Mouse (Mus musculus): ENCODE results near the gene 4933424G06Rik. TPM values are rescaled to one million over a fixed set of nuclear protein-coding genes. Genes with fewer than 3 reads are reported as not detected.

The 4933424G06Rik gene
- total RNA-seq, 2 experiments from 2014 or later, result 1.2 to 2.3 TPM

DNA sequence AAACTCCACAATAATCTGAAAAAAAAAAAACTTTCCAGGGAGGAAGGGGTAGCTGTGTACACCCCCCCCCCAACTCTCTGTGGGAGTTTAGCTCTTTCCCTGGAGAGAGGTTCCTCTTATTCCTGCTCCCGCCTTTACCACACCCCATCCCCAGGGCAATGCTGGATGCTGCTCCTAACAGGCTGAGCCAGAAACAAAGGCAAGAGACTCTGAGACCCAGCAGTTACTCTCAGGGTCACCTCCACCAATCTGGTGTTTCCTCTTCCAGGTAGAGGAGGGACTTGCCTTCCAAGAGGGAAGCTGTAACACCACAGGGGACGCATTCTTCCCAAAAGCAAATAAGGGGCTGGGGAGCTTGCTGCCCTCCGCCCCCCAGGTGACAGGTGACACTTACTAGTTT lies 2.2 kb upstream of the 4933424G06Rik start:
- no peak for DNase-seq (ENCODE audit: low spot score in 2 of 2)
- intact Hi-C loops (cut with DNase I), result no loop called here

DNA sequence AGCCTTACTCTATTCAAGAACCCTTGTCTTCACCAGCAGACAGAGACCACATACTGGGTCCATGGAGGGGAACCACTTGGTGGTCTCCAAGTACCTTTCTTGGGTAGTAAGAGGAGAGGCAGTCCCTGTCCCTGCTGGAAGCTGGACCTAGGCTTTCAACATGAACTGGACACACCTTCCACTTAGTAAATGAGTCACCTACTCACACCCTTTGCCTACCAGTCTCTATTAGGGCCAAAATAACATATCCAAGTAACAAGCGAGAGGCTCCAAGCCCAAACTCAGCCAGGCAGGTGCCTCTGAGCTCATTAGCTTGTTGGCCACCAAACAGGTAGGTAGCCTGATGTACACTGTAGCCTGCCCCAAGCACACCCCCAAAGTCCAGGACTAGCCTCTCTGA lies 1.3 kb upstream of the 4933424G06Rik start:
- intact Hi-C loops (cut with DNase I), result no loop called here
- DNase-seq (ENCODE audit: low spot score in 2 of 2), result no peak

DNA sequence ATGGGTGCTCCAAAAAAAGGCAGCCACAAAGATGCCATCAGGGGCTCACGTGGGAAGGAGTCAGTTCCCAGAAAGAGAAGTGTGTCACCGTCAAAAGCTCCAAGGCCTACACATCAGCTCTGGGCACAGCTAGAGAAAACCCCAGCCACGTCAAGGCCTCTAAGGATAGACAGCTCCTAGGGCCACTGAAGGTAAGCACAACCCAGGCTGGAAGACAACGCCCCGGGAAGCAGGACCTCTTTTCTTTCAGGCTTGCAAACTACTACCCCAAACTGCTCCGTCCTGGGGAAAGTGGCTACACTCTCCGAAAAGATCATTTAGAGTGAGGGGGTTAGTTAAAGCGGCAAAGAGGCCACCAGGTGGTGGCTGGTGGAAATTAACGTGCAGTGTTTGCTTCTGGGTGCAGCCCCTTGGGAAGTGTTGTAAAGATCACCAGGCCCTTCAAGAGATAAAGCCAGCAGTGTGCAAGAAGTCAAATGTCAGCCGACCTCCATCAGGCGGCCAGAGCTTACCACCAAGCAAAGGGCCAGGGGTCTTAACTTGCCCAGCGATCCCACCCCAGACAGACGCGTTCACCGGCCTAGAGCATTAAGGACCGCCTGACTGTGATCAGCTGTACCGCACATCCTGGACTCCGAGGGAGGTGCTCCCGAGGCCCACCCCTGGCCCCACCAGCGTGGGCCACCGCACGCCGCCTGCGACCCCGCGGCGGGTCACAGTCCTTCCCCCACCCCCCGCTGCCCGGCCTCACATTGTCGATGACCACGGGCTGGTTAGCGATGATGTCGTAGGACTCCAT lies 695 bp upstream of the 4933424G06Rik start:
- intact Hi-C loops (cut with DNase I), result no loop called here
- peak in 1 of 2 experiments; percentile 75 for DNase-seq (ENCODE audit: low spot score in 2 of 2)

DNA sequence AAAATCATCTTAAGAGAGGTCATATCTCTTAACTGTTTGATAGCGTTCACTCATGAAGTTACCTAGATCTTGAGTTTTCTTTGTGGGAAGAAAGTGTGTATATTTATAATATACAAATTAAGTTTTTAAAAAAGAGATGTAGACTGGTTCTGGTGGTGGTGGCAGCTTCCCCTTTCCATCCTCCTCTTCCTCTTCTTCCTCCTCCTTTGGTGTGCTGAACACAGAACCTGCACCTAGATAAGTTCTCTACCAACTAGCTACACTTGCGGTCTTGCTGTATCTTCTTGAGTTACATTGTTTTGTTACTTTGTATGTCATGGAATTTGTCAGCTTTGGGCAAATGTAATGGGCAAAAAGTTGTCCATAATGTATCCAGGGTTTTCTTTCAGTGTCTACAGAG lies 1.2 kb downstream of the 4933424G06Rik start:
- intact Hi-C loops (cut with DNase I), result no loop called here
- DNase-seq (ENCODE audit: low spot score in 2 of 2), result no peak

DNA sequence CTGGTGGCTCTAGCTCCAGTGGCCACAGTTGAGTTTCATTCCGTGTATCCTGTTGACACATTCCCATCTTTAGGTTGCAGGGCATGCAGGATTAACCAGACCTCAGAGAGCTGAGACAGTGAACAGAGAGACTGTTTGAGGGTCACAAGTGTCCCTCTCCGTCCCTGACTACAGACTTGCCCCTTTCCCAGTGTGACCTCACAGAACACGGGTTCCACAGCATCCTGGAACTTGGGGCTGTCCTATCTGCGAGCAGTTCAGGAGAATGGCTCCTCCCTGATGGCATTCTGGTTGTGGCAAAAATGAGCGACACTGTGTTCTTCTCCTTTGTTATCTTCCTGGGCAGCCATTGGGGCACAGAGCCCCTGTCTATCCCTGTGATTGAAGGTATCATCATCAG lies 4.4 kb downstream of the 4933424G06Rik start, which contains the start of gene Actr1b:
Gene Actr1b (minus strand): TSS at position 112 of the 400 bp plus-strand sequence.
- intact Hi-C loops (cut with DNase I), result no loop called here

DNA sequence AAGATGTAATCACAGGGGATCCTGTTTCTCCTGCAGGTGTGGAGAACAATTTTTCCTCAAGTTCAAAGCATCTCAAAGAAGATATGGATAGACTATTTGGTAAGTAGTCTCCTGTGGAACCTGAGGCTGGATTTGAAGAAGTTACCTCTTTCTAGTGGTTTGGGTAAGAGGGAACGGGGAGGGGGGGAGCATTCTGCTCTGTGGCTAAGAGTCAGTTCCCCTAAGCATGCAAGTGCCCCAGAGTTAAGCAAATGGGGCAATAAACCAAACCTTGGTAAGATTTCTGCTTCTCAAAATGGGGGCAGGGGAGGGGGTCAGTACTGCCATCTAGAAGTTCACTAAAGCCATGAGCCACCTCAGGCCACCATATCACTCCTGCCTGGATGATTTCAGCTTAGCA lies 8.8 kb downstream of the 4933424G06Rik start:
- intact Hi-C loops (cut with DNase I), result no loop called here
- no peak for DNase-seq (ENCODE audit: low spot score in 2 of 2)

More for the DNA sequence above, 4.4 kb downstream of the 4933424G06Rik start, which contains the start of gene Actr1b:
- no peak for DNase-seq (ENCODE audit: low spot score in 2 of 2)

DNA sequence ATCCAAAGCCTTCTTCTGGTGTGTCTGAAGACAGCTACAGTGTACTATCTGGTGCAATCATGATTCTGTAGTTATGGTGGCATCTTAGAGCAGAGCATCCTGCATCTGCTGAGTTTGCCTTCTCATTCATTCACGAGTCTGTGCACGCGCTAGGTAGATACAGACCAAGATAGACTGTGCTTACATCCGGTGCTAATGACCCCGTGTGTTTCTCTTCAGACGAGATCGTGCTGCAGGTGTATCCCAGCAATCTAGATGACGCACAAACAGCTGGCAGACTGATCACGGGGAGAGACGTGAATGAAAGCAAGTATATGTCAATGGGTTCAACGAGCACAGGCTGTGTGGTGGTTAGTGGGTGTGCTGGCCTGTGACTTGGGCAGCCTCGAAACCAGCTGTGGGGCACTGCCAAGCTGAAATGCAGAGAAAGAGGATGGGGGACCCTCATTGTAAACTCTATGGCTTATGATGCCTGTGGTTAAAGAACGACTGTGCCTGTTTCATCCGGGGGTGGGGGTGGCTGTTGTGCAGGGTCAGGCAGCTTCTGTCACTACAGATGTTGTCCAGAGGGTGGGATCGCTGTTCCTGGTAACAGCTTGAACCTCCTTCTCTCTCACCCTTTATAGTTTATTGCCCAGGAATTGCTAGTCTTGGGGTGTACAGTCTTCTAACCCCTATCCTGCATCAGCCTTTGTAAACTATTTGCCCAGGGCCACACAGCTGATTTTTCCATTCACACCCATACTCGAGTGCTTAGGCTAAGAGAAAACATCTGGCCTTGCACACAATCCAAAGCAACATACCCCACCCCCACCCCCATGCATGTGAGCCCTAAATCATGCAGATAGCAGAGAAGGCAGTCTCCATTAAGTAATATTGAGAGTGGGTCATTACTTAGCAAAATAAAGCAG lies 13.5 kb downstream of the 4933424G06Rik start:
- no peak for DNase-seq (ENCODE audit: low spot score in 2 of 2)
- intact Hi-C loops (cut with DNase I), result no loop called here

DNA sequence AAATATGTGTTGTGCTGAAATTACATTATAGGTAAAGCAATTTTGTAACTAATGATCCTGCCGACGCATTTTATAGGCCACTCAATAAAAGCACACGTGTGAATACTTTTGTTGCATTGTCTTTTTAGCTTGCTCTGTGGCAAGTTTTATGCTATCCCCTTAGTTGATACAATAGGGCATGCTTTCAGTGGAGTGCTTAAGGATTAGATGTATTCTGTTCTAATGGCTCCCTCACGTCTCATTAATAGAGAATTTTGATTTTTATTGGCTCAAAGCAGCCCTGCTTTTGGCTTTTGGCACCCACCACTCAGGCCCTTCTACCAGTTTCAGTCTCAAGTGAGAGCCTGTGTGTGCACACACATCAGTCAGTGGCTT lies 14.1 kb downstream of the 4933424G06Rik start:
- no peak for DNase-seq (ENCODE audit: low spot score in 2 of 2)
- intact Hi-C loops (cut with DNase I), result no loop called here

DNA sequence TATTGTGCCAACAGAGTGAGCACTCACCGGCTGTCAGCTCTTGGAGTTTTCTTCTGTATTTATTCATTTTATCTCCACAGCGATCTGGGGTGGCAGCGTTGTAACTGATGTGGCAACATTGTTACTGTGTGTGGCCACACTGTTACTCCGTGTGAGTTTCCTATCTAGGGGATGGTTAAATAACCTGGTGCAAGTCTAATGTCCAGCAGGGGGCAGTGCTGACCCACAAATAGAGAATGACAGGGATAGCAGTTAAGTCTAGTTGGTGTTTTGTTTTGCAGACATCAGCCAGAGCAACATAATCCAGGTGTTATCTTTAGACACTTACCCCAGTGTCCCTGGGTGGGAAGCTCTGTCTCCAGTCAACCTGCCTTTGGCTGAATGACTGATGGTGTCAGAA lies 27.4 kb downstream of the 4933424G06Rik start:
- intact Hi-C loops (cut with DNase I), result loop anchor here (2.0 to 10.0 kb wide), 2 partner anchors 514 to 898 kb away; no protein-coding TSS in a partner anchor
- peak; percentile 84 to 89 for DNase-seq (ENCODE audit: low spot score in 2 of 2)

DNA sequence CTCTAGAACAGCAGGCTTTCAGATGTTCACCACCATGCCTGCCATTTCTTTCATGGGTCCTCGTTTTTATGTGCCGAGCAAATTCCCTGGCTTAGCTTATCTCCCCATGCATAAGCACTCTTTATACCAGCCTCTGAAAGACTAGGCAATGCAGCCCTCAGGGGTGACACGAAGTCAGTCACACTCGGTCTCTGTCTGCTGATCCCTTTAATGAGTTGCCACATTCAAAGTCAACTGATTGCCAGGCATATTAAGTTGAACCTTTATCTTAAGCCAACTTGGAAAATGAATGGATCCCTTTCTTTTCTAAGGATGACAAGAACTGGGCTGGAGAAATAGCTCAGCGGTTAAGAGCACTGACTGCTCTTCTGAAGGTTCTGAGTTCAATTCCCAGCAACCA lies 29.3 kb downstream of the 4933424G06Rik start:
- intact Hi-C loops (cut with DNase I), result loop anchor here (10.0 kb wide), 1 partner anchor 896 kb away; no protein-coding TSS in a partner anchor
- DNase-seq (ENCODE audit: low spot score in 2 of 2), result no peak

DNA sequence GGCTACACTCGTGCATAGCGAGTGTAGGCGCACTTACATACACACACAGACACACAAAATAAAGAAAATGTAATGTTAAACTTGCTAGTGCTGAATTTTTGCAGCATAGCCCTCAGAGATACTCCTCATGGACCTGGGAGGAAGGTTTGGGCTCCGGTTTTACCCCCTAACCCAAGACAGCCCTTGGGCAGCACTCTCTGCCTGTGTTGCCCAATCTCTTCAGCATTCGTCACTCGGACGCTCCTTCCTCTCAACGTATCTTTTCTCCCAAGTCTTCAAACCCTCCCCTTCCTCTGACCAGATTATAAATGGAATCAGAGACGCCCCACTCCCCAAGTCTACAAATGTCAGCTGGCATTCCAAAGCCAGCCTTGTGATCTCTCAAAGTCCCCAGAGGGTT lies 33.1 kb downstream of the 4933424G06Rik start:
- intact Hi-C loops (cut with DNase I), result no loop called here

DNA sequence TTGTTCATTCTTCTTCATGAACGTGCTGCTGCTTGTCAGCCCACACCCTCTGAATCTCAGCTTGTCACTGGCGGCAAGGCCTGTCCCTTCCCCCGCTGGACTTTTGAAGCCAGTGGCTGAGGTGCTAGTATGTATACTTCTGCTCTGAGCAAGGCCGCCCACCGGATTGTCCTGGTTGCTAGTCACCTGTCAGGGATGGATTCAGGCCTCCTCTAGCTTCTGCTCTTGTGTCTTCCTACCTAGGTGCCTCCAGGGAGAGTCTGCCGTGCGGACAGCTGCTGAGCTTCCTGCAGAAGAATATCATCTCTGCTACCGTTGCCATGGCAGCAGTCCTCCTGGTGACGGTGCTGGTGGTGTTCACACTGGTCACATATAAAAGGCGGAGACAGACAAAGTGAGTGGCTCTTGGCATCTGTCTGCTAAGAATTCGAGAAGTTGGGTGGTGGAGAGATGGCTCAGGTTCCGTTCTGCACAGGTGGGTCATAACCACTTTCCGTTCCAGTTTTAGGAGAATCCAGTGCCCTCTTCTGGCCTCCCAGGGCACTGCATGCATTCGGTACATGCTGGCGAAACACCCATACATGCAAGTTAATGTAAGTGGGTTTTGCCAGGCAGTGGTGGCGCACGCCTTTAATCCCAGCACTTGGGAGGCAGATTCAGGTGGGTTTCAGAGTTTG lies 34.5 kb downstream of the 4933424G06Rik start:
- intact Hi-C loops (cut with DNase I), result no loop called here
- peak; percentile 80 to 86 for DNase-seq (ENCODE audit: low spot score in 2 of 2)

More for the DNA sequence above, 33.1 kb downstream of the 4933424G06Rik start:
- no peak for DNase-seq (ENCODE audit: low spot score in 2 of 2)

DNA sequence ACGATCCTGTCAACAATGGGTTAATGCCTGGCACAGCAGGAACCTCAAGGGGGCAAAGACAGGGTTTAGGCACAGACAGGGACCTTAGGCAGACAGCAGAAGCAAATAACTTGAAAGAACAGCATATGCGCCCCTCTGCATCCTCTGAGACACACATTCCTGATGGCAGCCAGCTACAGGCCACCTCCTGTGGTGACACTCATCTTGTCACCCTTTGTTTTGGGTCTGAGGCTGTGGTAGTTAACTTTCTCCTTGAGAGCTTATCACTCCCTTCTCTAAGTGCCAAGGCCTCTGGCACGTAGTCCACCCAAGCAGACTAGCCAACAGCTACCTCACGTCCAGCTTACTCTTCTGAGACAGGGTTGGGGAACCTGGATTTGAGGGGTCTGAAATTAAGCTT lies 35.7 kb downstream of the 4933424G06Rik start:
- intact Hi-C loops (cut with DNase I), result no loop called here
- no peak for DNase-seq (ENCODE audit: low spot score in 2 of 2)

DNA sequence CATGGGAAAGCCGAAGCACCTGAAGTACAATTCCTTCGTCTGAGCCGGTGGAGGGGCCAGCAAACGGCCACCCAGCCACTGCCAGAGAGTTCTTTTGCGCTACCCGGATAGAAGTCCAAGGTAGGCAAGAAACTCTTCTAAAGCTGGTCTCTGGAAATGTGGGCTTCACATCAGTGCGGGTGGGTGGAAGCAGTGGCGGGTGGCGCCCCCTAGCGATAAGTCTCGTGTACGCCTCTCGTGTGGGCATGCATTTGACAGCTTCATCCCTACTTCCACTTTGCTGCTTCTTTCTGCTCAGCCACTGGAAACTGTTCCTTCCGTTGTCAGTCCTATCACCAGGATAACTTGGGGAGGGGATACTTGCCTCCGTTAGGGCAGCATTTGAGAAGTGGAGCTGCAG lies 36.5 kb downstream of the 4933424G06Rik start:
- no peak for DNase-seq (ENCODE audit: low spot score in 2 of 2)
- intact Hi-C loops (cut with DNase I), result no loop called here

DNA sequence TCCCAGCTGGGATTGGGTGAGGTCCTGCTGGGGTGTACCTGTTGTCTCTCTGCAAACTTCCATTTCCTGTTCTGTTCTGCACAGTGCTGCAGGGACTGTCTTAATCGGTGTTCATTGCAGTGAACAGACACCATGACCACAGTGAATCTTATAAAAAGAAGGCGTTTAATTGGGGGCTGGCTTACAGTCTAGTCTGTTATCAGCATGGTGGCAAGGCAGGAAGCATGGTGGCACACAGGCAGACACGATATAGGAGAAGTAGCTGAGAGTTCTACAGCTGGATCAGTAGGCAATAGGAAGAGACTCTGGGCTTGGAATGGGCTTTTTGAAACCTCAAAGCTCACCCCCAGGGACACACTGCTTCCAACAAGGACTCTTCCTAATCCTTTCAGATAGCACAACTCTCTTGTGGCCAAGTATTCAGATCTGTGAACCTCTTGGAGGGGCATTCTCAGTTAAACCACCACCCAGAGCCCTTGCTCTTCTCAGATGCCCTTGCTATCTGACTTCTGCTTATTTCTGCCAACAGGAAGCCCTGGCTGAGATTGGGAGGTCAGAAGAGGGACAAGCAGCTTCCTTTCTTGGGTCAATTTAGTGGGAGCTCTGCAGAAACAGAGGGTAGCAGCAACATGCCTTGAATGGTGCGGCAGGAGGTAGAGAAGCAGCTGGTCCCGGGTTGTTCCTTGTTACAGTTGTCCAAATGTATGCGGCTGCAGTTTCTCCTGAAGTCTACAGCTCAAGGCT lies 44.2 kb downstream of the 4933424G06Rik start:
- DNase-seq (ENCODE audit: low spot score in 2 of 2), result no peak
- intact Hi-C loops (cut with DNase I), result no loop called here

DNA sequence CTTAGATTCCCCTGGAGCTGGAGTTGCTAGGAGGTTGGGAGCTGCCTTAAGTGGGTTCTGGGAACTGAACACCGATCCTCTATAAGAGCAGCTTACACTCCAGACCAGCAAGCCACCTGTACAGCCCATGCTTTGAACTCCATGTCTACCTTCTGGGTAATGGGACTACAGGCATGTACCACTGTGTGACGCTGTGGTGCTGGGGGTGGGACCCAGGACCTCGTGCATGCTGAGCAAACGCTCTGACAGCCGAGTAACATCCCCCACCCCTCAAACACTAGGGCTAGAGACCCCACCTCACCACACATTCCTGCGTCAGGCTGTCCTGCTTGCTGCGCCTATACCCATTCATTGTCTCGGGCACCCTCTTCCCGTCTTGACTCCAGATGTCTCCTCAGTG lies 48.6 kb downstream of the 4933424G06Rik start:
- no peak for DNase-seq (ENCODE audit: low spot score in 2 of 2)
- intact Hi-C loops (cut with DNase I), result no loop called here

DNA sequence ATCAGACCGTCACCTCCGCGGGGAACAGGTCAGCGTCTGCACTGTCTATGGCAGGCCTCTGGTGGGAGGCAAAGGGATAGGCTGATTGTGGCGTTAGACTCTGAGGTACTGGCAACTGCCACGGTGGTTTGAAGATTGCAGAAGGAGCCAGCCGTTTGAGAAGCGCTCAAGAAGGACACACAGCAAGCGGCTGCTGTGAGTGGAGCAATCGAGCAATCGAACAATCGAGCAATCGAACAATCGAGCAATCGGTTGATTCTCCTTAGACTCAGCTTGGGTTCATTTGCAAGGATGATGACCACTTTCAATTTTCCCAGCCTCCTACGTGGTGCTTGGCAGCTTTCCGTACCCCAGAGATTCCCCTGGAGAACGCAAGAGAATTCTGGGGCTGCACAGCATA lies 49.1 kb downstream of the 4933424G06Rik start:
- DNase-seq (ENCODE audit: low spot score in 2 of 2), result no peak
- intact Hi-C loops (cut with DNase I), result no loop called here

DNA sequence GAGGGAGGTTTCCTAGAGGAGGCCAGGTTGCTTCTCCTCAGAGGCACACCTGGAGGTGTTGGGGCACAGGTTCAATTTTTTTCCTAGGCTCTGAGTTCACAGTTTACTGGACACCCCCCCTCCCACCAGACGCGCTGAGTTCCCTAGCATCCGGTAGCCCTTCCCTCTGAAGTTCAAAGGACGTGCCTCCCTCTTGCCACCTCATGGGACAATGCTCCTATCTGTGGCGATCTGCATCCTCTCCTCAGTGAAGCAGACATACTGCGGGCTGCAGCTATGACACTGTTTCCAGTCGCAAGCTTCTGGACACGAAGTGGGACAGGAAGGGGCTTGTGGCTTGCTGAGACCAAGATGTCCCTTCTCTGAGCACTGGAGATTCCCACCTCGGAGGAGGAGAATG lies 50.5 kb downstream of the 4933424G06Rik start:
- DNase-seq (ENCODE audit: low spot score in 2 of 2), result no peak
- intact Hi-C loops (cut with DNase I), result no loop called here

DNA sequence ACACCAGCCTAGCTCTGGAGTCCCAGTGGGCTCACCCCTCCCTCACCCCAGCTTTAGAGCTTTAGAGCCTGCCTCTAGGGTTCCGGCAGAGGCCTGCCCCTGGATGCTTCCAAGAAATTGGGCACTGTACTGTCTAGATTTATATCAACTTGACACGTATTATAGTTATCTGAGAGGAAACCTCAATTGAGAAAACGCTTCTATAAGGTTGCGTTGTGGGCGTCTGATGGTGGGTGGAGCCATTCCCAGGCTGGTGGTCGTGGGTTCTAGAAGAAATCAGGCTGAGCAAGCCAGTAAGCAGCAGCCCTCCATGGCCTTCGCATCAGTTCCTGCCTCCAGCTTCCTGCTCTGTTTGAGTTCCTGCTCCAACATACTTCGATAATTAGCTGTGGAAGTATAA lies 51.1 kb downstream of the 4933424G06Rik start:
- intact Hi-C loops (cut with DNase I), result no loop called here
- DNase-seq (ENCODE audit: low spot score in 2 of 2), result no peak

Data from left cerebral cortex, postnatal 25 days (tissue).